8 mouse cellular contexts compared by ENCODE assay signal in genomic region chrX:73637415-73637814, GRCm38 (mm10). TPM values are rescaled to one million over a fixed set of nuclear protein-coding genes. Genes with fewer than 3 reads are reported as not detected.
A peak's percentile ranks its signal among the peaks of the same experiment; 100 is the strongest.
DNase-seq lines count a peak whose midpoint lies in the region; ATAC-seq and TF ChIP-seq lines count a peak whose summit lies in the region.

No protein-coding gene starts in this region.

- H3K27me3 ChIP-seq in E14TG2a.4 (ENCODE audit: insufficient read depth, low read length) = peaks cover 77% of the 10 kb centered on the region
- peaks cover 71% of the 10 kb centered on the region for H3K27me3 ChIP-seq in forebrain, embryonic 13.5 days
- peaks cover 83% of the 10 kb centered on the region for H3K27me3 ChIP-seq in liver, embryonic 11.5 days (replicated peaks; ENCODE audit: control insufficient read depth, insufficient read depth, low read length)

- H3K9me3 ChIP-seq in E14TG2a.4 (ENCODE audit: low read length) = no peaks in the 10 kb centered on the region
- H3K9me3 ChIP-seq in forebrain, embryonic 13.5 days (replicated peaks) = no peaks in the 10 kb centered on the region
- H3K9me3 ChIP-seq in liver, embryonic 11.5 days (ENCODE audit: control insufficient read depth, low read length) = no peaks in the 10 kb centered on the region

- no peak for TF ChIP-seq CTCF in E14TG2a.4 (conservative IDR thresholded peaks at IDR 0.05; ENCODE audit: low read length)

- H3K4me3 ChIP-seq in E14TG2a.4 (replicated peaks; ENCODE audit: low read length) = peak overlapping the region; percentile 59
- peak overlapping the region; percentile 33 for H3K4me3 ChIP-seq in forebrain, embryonic 13.5 days
- H3K4me3 ChIP-seq in liver, embryonic 11.5 days (ENCODE audit: low read depth, low read length) = peak overlapping the region; percentile 21; the same call in 1 of the 2 replicates

- WGBS in forebrain, embryonic 13.5 days = 30% methylated on average over 17 of the region's 19 CpGs
- WGBS in liver, embryonic 11.5 days = 18% methylated on average over 19 of the region's 19 CpGs

- H3K4me1 ChIP-seq in E14TG2a.4 (replicated peaks; ENCODE audit: low read depth, low read length) = peaks cover 48% of the 10 kb centered on the region
- H3K4me1 ChIP-seq in forebrain, embryonic 13.5 days = peaks cover 11% of the 10 kb centered on the region
- no peaks in the 10 kb centered on the region for H3K4me1 ChIP-seq in liver, embryonic 11.5 days (replicated peaks; ENCODE audit: control insufficient read depth, insufficient read depth, low read length)

- DNase-seq in frontal cortex, postnatal 25 days (ENCODE audit: low spot score in 2 of 2) = no peak
- DNase-seq in liver, embryonic 11.5 days (ENCODE audit: low spot score) = no peak
- no peak for DNase-seq in urinary bladder, postnatal 36 days (ENCODE audit: low spot score in 2 of 2)
- no peak for DNase-seq in right cerebral cortex, adult 18-20 months
- no peak for DNase-seq in spleen, adult 18-20 months

- no peak overlapping the region for H3K27ac ChIP-seq in forebrain, embryonic 13.5 days
- no peak overlapping the region for H3K27ac ChIP-seq in liver, embryonic 11.5 days (ENCODE audit: low read depth, low read length)

- 0 out of 2 replicates have a peak, but pooled peaks have one; percentile 8 for ATAC-seq in frontal cortex, adult (ENCODE audit: low TSS enrichment)
- peak; percentile 20; the same call in 1 of the 2 replicates for ATAC-seq in forebrain, embryonic 13.5 days
- ATAC-seq in liver, embryonic 11.5 days (replicated peaks; ENCODE audit: low FRiP score) = no peak

- peak overlapping the region; percentile 40 for H3K9ac ChIP-seq in forebrain, embryonic 13.5 days
- H3K9ac ChIP-seq in liver, embryonic 11.5 days (ENCODE audit: low read depth, low read length) = no peak overlapping the region

- peak overlapping the region; percentile 62 for H3K4me2 ChIP-seq in forebrain, embryonic 13.5 days
- H3K4me2 ChIP-seq in liver, embryonic 11.5 days = peak overlapping the region; percentile 50

- peaks cover 16% of the 10 kb centered on the region for H3K36me3 ChIP-seq in E14TG2a.4 (ENCODE audit: insufficient read depth, low read length)
- H3K36me3 ChIP-seq in forebrain, embryonic 13.5 days (ENCODE audit: poor library complexity, severe bottlenecking) = no peaks in the 10 kb centered on the region
- H3K36me3 ChIP-seq in liver, embryonic 11.5 days (ENCODE audit: control insufficient read depth, insufficient read depth, low read length) = no peaks in the 10 kb centered on the region

RNA-seq across cellular contexts. Expression of gene Dusp9, which starts 1.8 kb away (rescaled TPM):
- polyA plus RNA-seq in forebrain, embryonic 13.5 days (2015; fragmentation: Nextera tagmentation; extraction: Ambion mirVana) = 0.90 and 1.5 TPM in 2 replicates
- polyA plus RNA-seq in liver, embryonic 11.5 days (2014; fragmentation: Nextera tagmentation; extraction: Ambion mirVana) = 20.6 and 30.7 TPM in 2 replicates

RNA-seq across cellular contexts. Expression of gene Pnck, which starts 22.5 kb away (rescaled TPM):
- polyA plus RNA-seq in forebrain, embryonic 13.5 days (2015; fragmentation: Nextera tagmentation; extraction: Ambion mirVana) = 57.5 and 66.5 TPM in 2 replicates
- 2.2 and 2.3 TPM in 2 replicates for polyA plus RNA-seq in liver, embryonic 11.5 days (2014; fragmentation: Nextera tagmentation; extraction: Ambion mirVana)

RNA-seq across cellular contexts. Expression of gene Slc6a8, which starts 35.5 kb away (rescaled TPM):
- polyA plus RNA-seq in forebrain, embryonic 13.5 days (2015; fragmentation: Nextera tagmentation; extraction: Ambion mirVana) = 6.2 and 6.4 TPM in 2 replicates
- polyA plus RNA-seq in liver, embryonic 11.5 days (2014; fragmentation: Nextera tagmentation; extraction: Ambion mirVana) = 2.2 and 2.4 TPM in 2 replicates

Comparison
In these comparisons a context has a peak if more than half of its experiments do, and no peak if none do; other contexts are left out.
1. RNA of gene Pnck, which starts 22.5 kb away (polyA plus RNA-seq): 57.5 to 66.5 TPM in forebrain, embryonic 13.5 days; 2.2 to 2.3 TPM in liver, embryonic 11.5 days; every median in the first group is over 10 times any median in the second.
2. Peak in every context shown above with its lines, with median percentiles within 50 percentile points of each other: H3K4me3 ChIP-seq.